Mouse (Mus musculus) ovary, postnatal 36 days (tissue): ENCODE results near the gene Pdpn.
A peak's percentile ranks its signal among the peaks of the same experiment; 100 is the strongest.

Source experiments
- DNase-seq: peaks from one replicate; pipeline ENCODE4 v3.0.0; 2022; ENCODE audit warnings: low spot score, mixed read lengths

Gene Pdpn

DNA sequence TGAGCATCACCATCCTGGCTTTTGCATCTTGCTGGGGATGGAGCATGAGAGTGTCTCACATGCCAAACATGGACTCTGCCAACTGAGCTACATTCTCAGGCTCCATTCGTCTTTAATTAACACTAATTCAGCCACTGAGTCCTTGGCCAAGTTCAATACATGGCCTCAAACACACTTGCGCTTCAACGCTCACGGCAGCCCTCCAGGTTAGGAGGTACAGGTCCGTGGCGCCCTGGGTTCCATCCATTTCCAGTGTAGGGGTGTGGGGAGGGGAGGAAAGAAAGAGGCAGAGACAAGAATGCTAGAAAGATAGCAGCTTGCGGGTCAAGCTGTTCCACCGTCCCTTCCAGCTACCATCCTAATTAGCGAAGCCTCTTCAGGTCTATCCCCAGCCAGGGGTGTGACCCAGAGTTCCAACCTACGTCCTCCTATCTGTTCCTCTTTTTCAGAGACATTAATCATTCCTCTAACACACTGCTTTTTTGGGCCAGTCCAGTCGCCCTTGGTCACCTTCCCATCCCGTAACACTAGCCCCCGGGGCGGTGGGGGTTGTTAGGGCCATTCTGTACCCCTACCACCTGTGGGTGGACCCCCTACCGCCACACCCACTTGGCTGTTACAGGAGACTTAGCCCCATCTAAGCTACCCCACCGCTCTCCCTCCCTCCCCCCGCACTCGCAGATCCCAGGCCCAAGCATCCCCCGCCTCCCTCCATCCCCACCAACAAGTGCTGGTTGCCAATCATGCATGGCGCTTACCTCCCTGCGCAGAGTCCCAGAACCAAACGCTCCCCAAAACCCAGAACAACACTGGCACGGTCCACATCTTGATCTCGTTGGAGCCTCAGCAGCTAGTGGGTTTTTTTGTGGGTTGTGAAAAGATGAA, 691 bp downstream of the Pdpn start:
- DNase-seq, result peak; percentile 16

- no peak for DNase-seq
Measured at GRCm38 (mm10) chr4:143297016-143297556, 2.3 kb downstream of the Pdpn start.

DNA sequence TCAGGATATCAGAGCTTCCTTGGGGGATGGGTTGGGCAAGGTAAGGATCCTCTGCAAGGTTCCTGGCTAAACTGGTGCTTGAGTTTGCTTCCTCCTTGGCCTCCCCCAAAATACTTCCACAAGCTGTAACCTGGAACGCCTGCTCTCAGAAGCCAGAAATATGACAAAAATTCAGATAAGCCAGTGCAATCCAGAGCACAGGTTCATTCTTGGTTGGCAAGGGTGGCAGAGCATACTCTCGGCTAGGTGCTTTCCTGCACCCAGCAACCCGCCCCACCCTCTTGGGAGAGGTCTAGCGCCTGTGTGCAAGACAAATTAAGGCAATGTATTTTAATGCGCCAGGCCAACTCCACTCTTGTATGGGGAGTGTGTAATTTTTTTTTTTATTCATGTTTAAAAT, 3.2 kb downstream of the Pdpn start:
- no peak for DNase-seq

DNA sequence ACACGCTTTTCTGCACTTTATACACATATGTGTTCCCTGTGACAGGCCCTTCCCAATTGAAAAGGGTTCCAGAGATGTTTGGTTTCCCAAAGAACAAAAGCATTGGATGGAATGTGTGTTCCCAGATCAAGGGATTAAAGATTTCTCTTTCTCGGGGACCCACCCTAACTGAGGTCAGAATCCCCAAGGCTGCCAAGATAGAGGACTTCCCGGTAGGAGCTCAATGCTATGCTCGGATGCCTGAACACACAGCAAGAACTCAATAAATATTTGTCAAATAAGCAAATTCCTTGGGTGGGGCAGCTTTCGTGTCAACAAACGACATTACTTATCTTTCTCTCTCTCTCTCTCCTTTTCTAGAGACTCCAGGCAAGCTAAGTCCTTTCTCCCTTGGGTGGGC, 5.0 kb downstream of the Pdpn start:
- DNase-seq, result no peak

GRCm38 (mm10) chr4:143288880-143289279, 10.5 kb downstream of the Pdpn start:
- peak; percentile 21 for DNase-seq

DNA sequence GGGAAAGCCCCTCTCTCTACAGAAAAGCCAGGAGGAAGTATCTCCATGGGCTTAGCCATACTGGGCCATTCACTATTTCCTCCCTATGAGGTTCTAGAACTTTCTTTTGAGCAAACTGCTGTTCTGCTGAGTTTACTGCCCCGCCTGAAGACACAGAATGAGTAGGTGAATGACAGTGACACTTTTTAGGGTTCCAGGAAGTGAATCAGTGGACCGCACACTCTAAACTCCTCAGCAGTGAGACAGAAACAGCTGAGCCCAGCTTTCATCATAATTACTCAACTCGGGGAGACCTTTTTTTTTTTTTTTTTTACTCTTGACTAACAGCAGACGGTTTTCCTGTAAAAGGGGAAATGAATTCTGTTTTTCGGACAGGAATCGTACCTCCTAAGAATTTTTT, 10.9 kb downstream of the Pdpn start:
- DNase-seq, result no peak

- no peak for DNase-seq
Measured at GRCm38 (mm10) chr4:143287065-143287464, 12.3 kb downstream of the Pdpn start.

GRCm38 (mm10) chr4:143280166-143280565, 19.2 kb downstream of the Pdpn start:
- DNase-seq, result no peak

DNA sequence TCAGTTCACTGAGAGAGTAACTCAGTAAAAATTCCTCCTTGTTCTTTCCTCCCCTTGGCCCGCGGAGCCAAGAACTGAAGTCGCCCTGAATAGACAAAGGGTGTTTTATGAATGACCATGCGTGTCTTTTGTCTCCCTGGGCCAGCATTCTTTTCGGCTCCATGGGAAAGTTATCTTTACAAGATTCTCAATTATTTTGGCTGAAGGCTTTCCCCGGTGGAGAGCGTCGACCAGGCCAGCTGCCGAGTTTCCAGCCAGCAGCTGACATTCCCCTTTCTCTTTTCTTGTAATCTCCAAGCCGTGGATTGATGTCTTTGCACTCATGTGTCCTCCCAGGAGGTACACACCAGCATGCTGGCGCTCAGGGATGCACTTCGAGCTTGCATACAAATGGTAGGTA, 19.7 kb downstream of the Pdpn start:
- no peak for DNase-seq

GRCm38 (mm10) chr4:143279016-143279415, 20.3 kb downstream of the Pdpn start:
- no peak for DNase-seq

- DNase-seq, result no peak
Measured at GRCm38 (mm10) chr4:143278429-143278871, 20.9 kb downstream of the Pdpn start.

- no peak for DNase-seq
Measured at GRCm38 (mm10) chr4:143277319-143277718, 22.0 kb downstream of the Pdpn start.

DNA sequence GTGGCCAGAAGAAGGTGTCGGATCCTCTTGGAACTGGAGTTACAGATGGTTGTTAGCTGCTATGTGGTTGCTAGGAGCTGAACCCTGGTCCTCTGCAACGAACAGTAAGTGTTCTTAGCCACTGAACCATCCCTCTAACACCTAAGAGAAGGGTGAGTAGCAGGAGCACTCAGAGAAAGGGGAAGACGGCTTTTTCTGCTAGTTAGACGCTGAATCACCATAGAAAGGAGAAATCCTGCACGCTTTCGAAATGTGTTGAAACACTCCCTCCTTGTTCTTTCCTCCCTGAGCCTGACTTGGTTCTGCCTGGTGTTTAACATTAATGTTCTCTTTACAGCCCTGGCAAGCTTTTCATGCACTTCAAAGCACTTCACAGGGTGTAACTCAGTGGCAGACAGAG, 27.8 kb downstream of the Pdpn start:
- DNase-seq, result no peak

GRCm38 (mm10) chr4:143270903-143271302, 28.5 kb downstream of the Pdpn start:
- no peak for DNase-seq

- no peak for DNase-seq
Measured at GRCm38 (mm10) chr4:143262696-143263095, 36.7 kb downstream of the Pdpn start.

DNA sequence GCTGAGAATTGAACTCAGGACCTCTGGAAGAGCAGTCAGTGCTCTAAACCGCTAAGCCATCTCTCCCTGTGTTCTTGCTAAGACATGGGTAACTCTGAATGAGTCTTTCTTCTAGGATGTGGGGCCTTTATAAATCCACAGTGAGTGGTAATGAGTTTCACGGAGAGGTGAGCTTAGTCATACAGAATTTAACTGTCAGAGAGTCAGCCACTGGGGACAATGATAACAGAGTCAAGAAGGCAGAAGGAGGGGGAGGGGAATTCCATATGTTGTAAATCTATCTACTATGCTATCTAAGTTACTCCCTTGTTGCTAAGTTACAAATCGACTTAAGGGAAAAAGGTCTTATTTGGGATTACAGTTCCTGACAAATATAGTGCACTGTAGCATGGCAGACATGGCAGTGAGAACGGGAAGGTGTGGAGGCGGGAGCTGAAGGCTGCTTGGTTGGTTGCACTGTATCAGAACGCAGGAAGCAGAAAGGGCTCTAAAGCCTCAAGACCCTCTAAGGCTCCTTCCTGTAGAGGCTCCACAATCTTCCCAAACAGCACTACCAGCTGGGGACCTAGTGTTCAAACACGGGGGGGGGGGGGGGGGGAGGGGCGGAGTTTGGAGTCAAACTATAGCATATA, 39.5 kb downstream of the Pdpn start:
- no peak for DNase-seq

DNA sequence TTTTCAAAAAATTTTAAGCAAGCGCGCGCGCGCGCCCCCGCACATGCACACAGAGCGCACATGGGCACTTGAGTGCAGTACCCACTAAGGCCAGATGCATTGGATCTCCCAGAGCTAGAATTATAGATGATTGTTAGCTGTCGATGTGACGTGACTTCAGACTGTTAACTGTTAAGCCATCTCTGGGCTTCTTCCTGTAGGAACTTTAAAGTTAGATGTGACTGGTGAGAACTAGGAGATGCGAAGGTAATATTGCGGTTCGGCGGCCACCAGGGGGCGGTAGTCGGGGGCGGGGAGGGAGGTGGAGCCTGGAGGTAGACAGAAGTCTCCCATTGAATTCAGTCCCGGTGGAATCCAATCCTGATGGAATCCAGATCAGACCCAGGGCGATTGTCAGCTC, 40.8 kb downstream of the Pdpn start:
- DNase-seq, result peak; percentile 63

GRCm38 (mm10) chr4:143257971-143258370, 41.4 kb downstream of the Pdpn start:
- DNase-seq, result no peak

- no peak for DNase-seq
Measured at GRCm38 (mm10) chr4:143255541-143255940, 43.8 kb downstream of the Pdpn start.

- no peak for DNase-seq
Measured at GRCm38 (mm10) chr4:143253356-143253755, 46.0 kb downstream of the Pdpn start.

GRCm38 (mm10) chr4:143248050-143248449, 51.3 kb downstream of the Pdpn start:
- no peak for DNase-seq

- DNase-seq, result no peak
Measured at GRCm38 (mm10) chr4:143241294-143241693, 58.1 kb downstream of the Pdpn start.

DNA sequence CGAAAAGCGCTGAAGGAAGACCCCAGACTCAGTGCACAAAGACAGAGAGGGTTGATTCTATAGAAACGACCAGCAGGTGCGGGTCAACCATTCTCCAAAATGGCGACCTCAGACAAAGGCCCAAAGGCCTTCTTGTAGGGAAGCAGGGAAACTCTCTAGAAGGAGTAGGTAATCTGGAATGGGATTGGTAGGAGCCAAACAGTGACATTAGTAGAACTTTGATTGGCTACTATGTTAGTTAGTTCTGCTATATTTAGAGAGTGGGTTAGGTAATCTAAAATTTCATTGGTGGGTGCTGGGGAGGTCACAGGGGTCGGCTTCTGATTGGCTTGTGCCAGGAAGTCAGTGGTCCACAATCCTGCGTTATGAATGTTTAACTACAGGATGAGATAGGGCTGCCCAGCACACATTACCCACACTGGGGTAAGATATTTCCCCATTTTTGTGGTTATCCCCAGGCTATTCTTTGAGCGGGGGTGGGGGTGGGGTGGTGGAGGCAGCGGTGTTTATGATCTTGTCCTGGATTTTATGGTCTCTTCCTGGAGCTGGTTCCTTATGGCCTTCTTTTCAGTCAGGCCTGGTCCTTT, 59.7 kb downstream of the Pdpn start:
- DNase-seq, result no peak
